Mouse (Mus musculus): ENCODE results near the gene Cnnm1. TPM values are rescaled to one million over a fixed set of nuclear protein-coding genes. Genes with fewer than 3 reads are reported as not detected.
A peak's percentile ranks its signal among the peaks of the same experiment; 100 is the strongest.
"Not testable (repeated sequence)": the region's sequence is repeated elsewhere in the genome, so short reads cannot be mapped to it uniquely, and the experiment has no call there.

The Cnnm1 gene
- polyA plus RNA-seq, 1 experiment from 2014 or later: 0.08 TPM

- WGBS: 90% methylated on average over 7 of the region's 7 CpGs
- Histone ChIP-seq H3K9me3 (replicated peaks; ENCODE audit: control insufficient read depth, low read length) (no peaks in the 10 kb centered on the region), H3K4me3 (ENCODE audit: low read length) (no peak overlapping the region), H3K36me3 (ENCODE audit: control insufficient read depth, insufficient read depth) (no peaks in the 10 kb centered on the region), H3K4me2 (ENCODE audit: low read depth, low read length) (no peak overlapping the region), H3K27ac (ENCODE audit: low read length) (no peak overlapping the region), H3K27me3 (ENCODE audit: control insufficient read depth, insufficient read depth, low read length) (no peaks in the 10 kb centered on the region), H3K4me1 (ENCODE audit: control insufficient read depth, insufficient read depth, low read length) (peaks cover 7% of the 10 kb centered on the region; the same call in 1 of the 2 replicates), H3K9ac (ENCODE audit: low read length) (no peak overlapping the region)
- ATAC-seq (replicated peaks; ENCODE audit: extremely low read depth, insufficient read depth, low FRiP score): no peak
These were observed 32.5 kb downstream of the Cnnm1 start for GRCm38 (mm10) chr19:43472781-43473180.

- H3K27ac ChIP-seq (ENCODE audit: low read length): no peak overlapping the region
- no peak overlapping the region for H3K9ac ChIP-seq (ENCODE audit: low read length)
- no peaks in the 10 kb centered on the region for H3K9me3 ChIP-seq (replicated peaks; ENCODE audit: control insufficient read depth, low read length)
- no peak overlapping the region for H3K4me2 ChIP-seq (ENCODE audit: low read depth, low read length)
- no peaks in the 10 kb centered on the region for H3K27me3 ChIP-seq (ENCODE audit: control insufficient read depth, insufficient read depth, low read length)
- WGBS: 29% methylated on average over 2 of the region's 2 CpGs
- peaks cover 12% of the 10 kb centered on the region; the same call in 1 of the 2 replicates for H3K4me1 ChIP-seq (ENCODE audit: control insufficient read depth, insufficient read depth, low read length)
- no peak overlapping the region for H3K4me3 ChIP-seq (ENCODE audit: low read length)
- peak; percentile 75 for ATAC-seq (replicated peaks; ENCODE audit: extremely low read depth, insufficient read depth, low FRiP score)
- no peaks in the 10 kb centered on the region for H3K36me3 ChIP-seq (ENCODE audit: control insufficient read depth, insufficient read depth)
These were observed 35.4 kb downstream of the Cnnm1 start for GRCm38 (mm10) chr19:43475642-43476041.

DNA sequence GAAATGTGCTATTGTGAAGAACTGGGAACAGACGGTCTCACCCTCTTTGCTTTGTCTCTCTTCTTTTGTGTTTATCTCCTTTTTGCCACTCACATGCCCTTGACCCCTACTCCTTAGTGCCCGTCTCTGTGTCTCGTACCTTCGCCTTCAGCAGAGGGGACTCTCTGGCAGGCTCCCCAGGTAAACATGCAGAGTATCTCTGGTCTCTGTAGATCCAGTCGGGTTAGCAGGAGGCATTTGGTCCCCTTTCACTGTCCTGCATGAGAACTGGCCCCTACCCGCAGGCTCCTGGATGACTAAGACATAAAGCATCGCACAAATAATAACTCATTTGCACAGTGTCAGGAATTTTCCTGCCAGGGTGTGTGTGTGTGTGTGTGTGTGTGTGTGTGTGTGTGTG lies 35.8 kb downstream of the Cnnm1 start:
- H3K4me2 ChIP-seq (ENCODE audit: low read depth, low read length): no peak overlapping the region
- no peaks in the 10 kb centered on the region for H3K27me3 ChIP-seq (ENCODE audit: control insufficient read depth, insufficient read depth, low read length)
- H3K36me3 ChIP-seq (ENCODE audit: control insufficient read depth, insufficient read depth): no peaks in the 10 kb centered on the region
- 42% methylated on average over 7 of the region's 7 CpGs for WGBS
- no peak overlapping the region for H3K4me3 ChIP-seq (ENCODE audit: low read length)
- no peak overlapping the region for H3K27ac ChIP-seq (ENCODE audit: low read length)
- no peaks in the 10 kb centered on the region for H3K9me3 ChIP-seq (replicated peaks; ENCODE audit: control insufficient read depth, low read length)
- peaks cover 12% of the 10 kb centered on the region; the same call in 1 of the 2 replicates for H3K4me1 ChIP-seq (ENCODE audit: control insufficient read depth, insufficient read depth, low read length)
- no peak for ATAC-seq (replicated peaks; ENCODE audit: extremely low read depth, insufficient read depth, low FRiP score)
- no peak overlapping the region for H3K9ac ChIP-seq (ENCODE audit: low read length)

- 86% methylated on average over 5 of the region's 5 CpGs for WGBS
These were observed 37.2 kb downstream of the Cnnm1 start for GRCm38 (mm10) chr19:43477436-43477835.

GRCm38 (mm10) chr19:43478891-43479290 lies 38.7 kb downstream of the Cnnm1 start:
- H3K36me3 ChIP-seq (ENCODE audit: control insufficient read depth, insufficient read depth): no peaks in the 10 kb centered on the region
- no peak overlapping the region for H3K4me3 ChIP-seq (ENCODE audit: low read length)
- H3K4me2 ChIP-seq (ENCODE audit: low read depth, low read length): no peak overlapping the region
- no peak overlapping the region for H3K27ac ChIP-seq (ENCODE audit: low read length)
- no peaks in the 10 kb centered on the region for H3K9me3 ChIP-seq (replicated peaks; ENCODE audit: control insufficient read depth, low read length)
- 20% methylated on average over 5 of the region's 5 CpGs for WGBS
- no peak overlapping the region for H3K9ac ChIP-seq (ENCODE audit: low read length)
- peaks cover 12% of the 10 kb centered on the region; the same call in 1 of the 2 replicates for H3K4me1 ChIP-seq (ENCODE audit: control insufficient read depth, insufficient read depth, low read length)
- H3K27me3 ChIP-seq (ENCODE audit: control insufficient read depth, insufficient read depth, low read length): no peaks in the 10 kb centered on the region
- no peak for ATAC-seq (replicated peaks; ENCODE audit: extremely low read depth, insufficient read depth, low FRiP score)

More at GRCm38 (mm10) chr19:43477436-43477835, 37.2 kb downstream of the Cnnm1 start:
- H3K4me2 ChIP-seq (ENCODE audit: low read depth, low read length): no peak overlapping the region
- peaks cover 12% of the 10 kb centered on the region; the same call in 1 of the 2 replicates for H3K4me1 ChIP-seq (ENCODE audit: control insufficient read depth, insufficient read depth, low read length)
- no peak for ATAC-seq (replicated peaks; ENCODE audit: extremely low read depth, insufficient read depth, low FRiP score)
- H3K27me3 ChIP-seq (ENCODE audit: control insufficient read depth, insufficient read depth, low read length): no peaks in the 10 kb centered on the region
- H3K9me3 ChIP-seq (replicated peaks; ENCODE audit: control insufficient read depth, low read length): no peaks in the 10 kb centered on the region
- no peak overlapping the region for H3K27ac ChIP-seq (ENCODE audit: low read length)
- no peaks in the 10 kb centered on the region for H3K36me3 ChIP-seq (ENCODE audit: control insufficient read depth, insufficient read depth)
- H3K4me3 ChIP-seq (ENCODE audit: low read length): no peak overlapping the region
- no peak overlapping the region for H3K9ac ChIP-seq (ENCODE audit: low read length)

DNA sequence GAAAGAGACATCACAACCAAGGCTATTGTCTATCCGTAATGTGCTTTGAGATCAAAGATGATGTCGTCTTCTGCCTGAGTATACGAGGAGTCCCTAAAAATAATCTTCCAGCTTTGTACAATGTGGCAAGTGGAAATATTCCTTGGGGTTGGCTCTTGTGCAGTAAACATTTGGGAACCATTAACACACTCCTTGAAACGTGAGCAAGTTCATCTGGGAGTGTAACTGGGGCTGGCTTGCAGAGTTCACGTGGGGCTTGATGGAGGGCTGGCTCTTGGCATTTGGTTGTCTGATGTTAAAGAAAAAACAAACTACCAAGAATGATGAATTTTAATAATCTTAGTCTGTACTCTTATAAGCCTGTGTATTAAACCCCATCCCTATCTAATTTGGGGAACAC lies 39.2 kb downstream of the Cnnm1 start:
- WGBS: 75% methylated on average over 5 of the region's 5 CpGs

DNA sequence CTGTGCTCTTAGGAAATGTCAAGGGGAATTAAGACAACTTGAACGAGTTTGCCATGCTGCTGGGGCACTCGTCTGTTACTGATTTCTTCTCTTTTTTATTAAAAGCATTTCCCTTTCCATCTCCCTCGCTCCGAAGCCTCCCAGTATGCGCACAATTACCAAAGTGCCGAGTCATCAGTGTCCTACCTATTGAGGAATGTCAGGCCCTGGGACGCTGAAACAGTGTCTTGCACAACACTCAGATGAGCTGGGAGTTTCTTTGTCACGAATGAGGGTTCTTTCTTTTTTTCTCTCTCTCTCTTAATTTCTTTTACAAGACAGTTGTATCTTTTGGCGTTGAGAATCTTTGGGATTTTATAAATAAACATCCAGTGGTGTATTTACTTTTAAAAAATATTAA lies 40.3 kb downstream of the Cnnm1 start:
- no peak overlapping the region for H3K9ac ChIP-seq (ENCODE audit: low read length)
- peaks cover 12% of the 10 kb centered on the region; the same call in 1 of the 2 replicates for H3K4me1 ChIP-seq (ENCODE audit: control insufficient read depth, insufficient read depth, low read length)
- no peaks in the 10 kb centered on the region for H3K36me3 ChIP-seq (ENCODE audit: control insufficient read depth, insufficient read depth)
- no peak overlapping the region for H3K4me2 ChIP-seq (ENCODE audit: low read depth, low read length)
- H3K4me3 ChIP-seq (ENCODE audit: low read length): no peak overlapping the region
- no peaks in the 10 kb centered on the region for H3K9me3 ChIP-seq (replicated peaks; ENCODE audit: control insufficient read depth, low read length)
- H3K27me3 ChIP-seq (ENCODE audit: control insufficient read depth, insufficient read depth, low read length): no peaks in the 10 kb centered on the region; the same call in 1 of the 2 replicates
- no peak overlapping the region for H3K27ac ChIP-seq (ENCODE audit: low read length)
- no peak for ATAC-seq (replicated peaks; ENCODE audit: extremely low read depth, insufficient read depth, low FRiP score)
- 63% methylated on average over 9 of the region's 9 CpGs for WGBS

More for the DNA sequence above, 39.2 kb downstream of the Cnnm1 start:
- Histone ChIP-seq H3K36me3 (ENCODE audit: control insufficient read depth, insufficient read depth) (no peaks in the 10 kb centered on the region), H3K9me3 (replicated peaks; ENCODE audit: control insufficient read depth, low read length) (no peaks in the 10 kb centered on the region), H3K4me3 (ENCODE audit: low read length) (no peak overlapping the region), H3K27me3 (ENCODE audit: control insufficient read depth, insufficient read depth, low read length) (no peaks in the 10 kb centered on the region), H3K4me1 (ENCODE audit: control insufficient read depth, insufficient read depth, low read length) (peaks cover 12% of the 10 kb centered on the region; the same call in 1 of the 2 replicates), H3K9ac (ENCODE audit: low read length) (no peak overlapping the region), H3K4me2 (ENCODE audit: low read depth, low read length) (no peak overlapping the region), H3K27ac (ENCODE audit: low read length) (no peak overlapping the region)
- no peak for ATAC-seq (replicated peaks; ENCODE audit: extremely low read depth, insufficient read depth, low FRiP score)

GRCm38 (mm10) chr19:43487429-43487828 lies 47.2 kb downstream of the Cnnm1 start:
- no peak for ATAC-seq (replicated peaks; ENCODE audit: extremely low read depth, insufficient read depth, low FRiP score)
- no peak overlapping the region for H3K9ac ChIP-seq (ENCODE audit: low read length)
- 22% methylated on average over 3 of the region's 3 CpGs for WGBS
- H3K4me2 ChIP-seq (ENCODE audit: low read depth, low read length): no peak overlapping the region
- no peaks in the 10 kb centered on the region for H3K9me3 ChIP-seq (replicated peaks; ENCODE audit: control insufficient read depth, low read length)
- H3K27me3 ChIP-seq (ENCODE audit: control insufficient read depth, insufficient read depth, low read length): no peaks in the 10 kb centered on the region; the same call in 1 of the 2 replicates
- H3K4me3 ChIP-seq (ENCODE audit: low read length): no peak overlapping the region
- H3K27ac ChIP-seq (ENCODE audit: low read length): no peak overlapping the region
- H3K36me3 ChIP-seq (ENCODE audit: control insufficient read depth, insufficient read depth): no peaks in the 10 kb centered on the region
- no peaks in the 10 kb centered on the region for H3K4me1 ChIP-seq (ENCODE audit: control insufficient read depth, insufficient read depth, low read length)

- not testable (repeated sequence) for H3K4me3 ChIP-seq (ENCODE audit: low read length); H3K4me1 ChIP-seq (ENCODE audit: control insufficient read depth, insufficient read depth, low read length); H3K27me3 ChIP-seq (ENCODE audit: control insufficient read depth, insufficient read depth, low read length); H3K36me3 ChIP-seq (ENCODE audit: control insufficient read depth, insufficient read depth); H3K4me2 ChIP-seq (ENCODE audit: low read depth, low read length); ATAC-seq (replicated peaks; ENCODE audit: extremely low read depth, insufficient read depth, low FRiP score); H3K9me3 ChIP-seq (replicated peaks; ENCODE audit: control insufficient read depth, low read length); H3K9ac ChIP-seq (ENCODE audit: low read length); H3K27ac ChIP-seq (ENCODE audit: low read length)
- WGBS: 77% methylated on average over 1 of the region's 1 CpGs
These were observed 53.1 kb downstream of the Cnnm1 start for GRCm38 (mm10) chr19:43493316-43493715.

All from heart, embryonic 16.5 days (tissue).